Mouse (Mus musculus) stomach, embryonic 16.5 days (tissue): ENCODE measurements around the gene Srp68. TPM values are rescaled to one million over a fixed set of nuclear protein-coding genes. Genes with fewer than 3 reads are reported as not detected.
"Not testable (repeated sequence)": the region's sequence is repeated elsewhere in the genome, so short reads cannot be mapped to it uniquely, and the experiment has no call there.

Experiments used
- ATAC-seq: fragments of 200-750 bp; cut with Nextera tagmentation; 2 replicates; pipeline ENCODE4 v1.8.0; 2017; ENCODE audit warnings: moderate number of reproducible peaks, moderate TSS enrichment; ENCODE audit not compliant: insufficient read depth, low FRiP score
- H3K27ac ChIP-seq: fragments of 300-500 bp; sonication (generic); 2 replicates; pipeline ENCODE4 v1.5.1; 2014; ENCODE audit warnings: low read length
- H3K27me3 ChIP-seq: fragments of 300-500 bp; sonication (generic); 2 replicates; pipeline ENCODE4 v1.6.1; 2014; ENCODE audit warnings: low read length, control low read depth, mixed read lengths; ENCODE audit not compliant: control insufficient read depth, insufficient read depth
- H3K36me3 ChIP-seq: fragments of 300-500 bp; sonication (generic); 2 replicates; pipeline ENCODE4 v1.6.1; 2014; ENCODE audit warnings: low read length; ENCODE audit not compliant: control insufficient read depth, insufficient read depth
- H3K4me1 ChIP-seq: fragments of 300-500 bp; sonication (generic); 2 replicates; pipeline ENCODE4 v1.6.1; 2014; ENCODE audit warnings: low read length, control low read depth, mixed read lengths; ENCODE audit not compliant: control insufficient read depth, insufficient read depth
- H3K4me2 ChIP-seq: fragments of 300-500 bp; sonication (generic); 2 replicates; pipeline ENCODE4 v1.6.1; 2014; ENCODE audit warnings: low read depth, low read length, mixed read lengths
- H3K4me3 ChIP-seq: fragments of 300-500 bp; sonication (generic); replicated peaks from 2 replicates; pipeline ENCODE4 v1.5.1; 2014; ENCODE audit warnings: mild to moderate bottlenecking, low read length
- H3K9ac ChIP-seq: fragments of 300-500 bp; sonication (generic); 2 replicates; pipeline ENCODE4 v1.6.1; 2014; ENCODE audit warnings: low read length
- H3K9me3 ChIP-seq: fragments of 300-500 bp; sonication (generic); replicated peaks from 2 replicates; pipeline ENCODE4 v1.6.1; 2016; ENCODE audit warnings: low read length, control low read depth; ENCODE audit not compliant: control insufficient read depth
- WGBS: fragments of 180-500 bp; shearing (Covaris S2); extraction: QIAGEN DNeasy Blood & Tissue Kit; methylation state at CpG from one replicate; pipeline ENCODE4 v1.1.7; 2014; 5-methylcytosine and 5-hydroxymethylcytosine counted together
- polyA plus RNA-seq: library from polyadenylated mRNA; unstranded; fragments of >200 nt; fragmentation: Nextera tagmentation; extraction: Ambion mirVana; gene quantifications from 2 replicates; pipeline ENCODE4 v1.2.1, GENCODE M21; 2015

Srp68 gene
- polyA plus RNA-seq, 1 experiment from 2014 or later: 89.4 TPM

DNA sequence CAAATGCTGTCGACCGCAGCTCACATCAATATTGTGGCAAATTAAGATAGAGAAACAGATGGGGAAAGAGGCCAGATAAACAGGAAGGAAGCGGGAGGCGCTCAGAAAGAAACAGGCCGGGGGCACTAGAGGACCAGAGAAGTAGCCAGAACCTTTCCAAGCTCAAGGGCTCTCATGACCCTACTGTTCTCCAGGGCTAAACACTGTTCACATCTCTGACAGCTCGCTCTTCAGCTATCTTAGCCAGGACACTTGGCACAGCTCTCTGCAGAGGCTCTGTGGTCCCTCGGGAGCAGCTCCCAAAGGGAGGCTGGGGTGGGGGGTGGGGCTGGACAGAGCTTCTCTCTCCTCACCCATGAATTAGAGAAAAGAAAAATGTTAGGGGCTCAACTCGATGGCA is 16.5 kb upstream of the Srp68 start:
- Histone ChIP-seq H3K27ac (peak overlapping the region; percentile 62), H3K36me3 (peaks cover 5% of the 10 kb centered on the region; the same call in 1 of the 2 replicates), H3K4me2 (no peak overlapping the region), H3K27me3 (no peaks in the 10 kb centered on the region), H3K4me3 (no peak overlapping the region), H3K9me3 (no peaks in the 10 kb centered on the region), H3K4me1 (peaks cover 25% of the 10 kb centered on the region), H3K9ac (peak overlapping the region; percentile 35; the same call in 1 of the 2 replicates)
- ATAC-seq: no peak
- 47% methylated on average over 8 of the region's 8 CpGs for WGBS

DNA sequence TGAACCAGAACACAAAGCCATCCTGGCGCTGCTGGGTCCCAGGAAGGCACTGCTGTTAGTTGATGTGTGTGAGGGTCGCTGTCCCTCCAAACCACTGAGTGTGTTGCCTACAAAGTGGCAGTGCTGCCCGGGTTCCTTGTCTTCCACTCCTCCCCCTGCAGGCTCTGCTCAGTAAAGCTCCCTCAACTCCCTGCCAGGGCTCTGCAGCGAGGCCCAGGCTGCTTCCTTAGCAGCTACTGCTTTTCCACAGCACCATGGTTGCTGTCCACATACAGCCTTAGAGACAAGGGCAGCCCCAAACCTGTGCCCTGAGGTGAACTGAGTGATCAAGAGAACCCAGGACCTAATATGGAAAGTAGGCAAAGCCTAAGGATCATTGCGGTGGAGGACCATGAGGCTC is 13.3 kb upstream of the Srp68 start:
- Histone ChIP-seq H3K4me1 (peaks cover 18% of the 10 kb centered on the region), H3K4me2 (no peak overlapping the region), H3K4me3 (no peak overlapping the region), H3K9ac (no peak overlapping the region), H3K36me3 (peaks cover 5% of the 10 kb centered on the region; the same call in 1 of the 2 replicates), H3K27ac (no peak overlapping the region), H3K9me3 (no peaks in the 10 kb centered on the region), H3K27me3 (peaks cover 28% of the 10 kb centered on the region)
- no peak for ATAC-seq
- WGBS: 84% methylated on average over 5 of the region's 5 CpGs

GRCm38 (mm10) chr11:116285770-116286191 is 11.8 kb upstream of the Srp68 start:
- Histone ChIP-seq H3K36me3 (peaks cover 5% of the 10 kb centered on the region; the same call in 1 of the 2 replicates), H3K27me3 (peaks cover 43% of the 10 kb centered on the region), H3K9ac (no peak overlapping the region), H3K27ac (peak overlapping the region; percentile 68), H3K9me3 (no peaks in the 10 kb centered on the region), H3K4me1 (peaks cover 22% of the 10 kb centered on the region), H3K4me3 (no peak overlapping the region), H3K4me2 (no peak overlapping the region)
- 41% methylated on average over 7 of the region's 7 CpGs for WGBS
- ATAC-seq: peak; percentile 74

DNA sequence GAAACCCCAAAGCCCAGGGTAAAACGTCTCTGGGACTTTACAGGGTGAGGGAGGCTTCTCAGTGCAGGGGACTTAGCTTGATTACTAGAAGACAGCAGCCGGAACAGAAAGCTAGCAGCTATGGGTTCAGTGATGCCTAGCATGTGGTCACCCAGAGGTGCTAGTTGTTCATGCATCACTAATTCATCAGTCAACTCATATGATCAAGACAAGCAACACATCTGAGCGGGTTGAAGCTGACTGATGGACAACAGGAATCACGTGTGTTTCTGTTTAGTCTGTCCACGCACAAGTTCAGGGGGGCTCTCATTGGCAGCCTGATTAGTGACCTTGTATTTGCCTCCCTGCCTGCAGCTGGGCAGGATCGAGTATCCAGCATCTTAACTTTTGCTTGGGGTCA is 10.0 kb upstream of the Srp68 start:
- WGBS: 35% methylated on average over 6 of the region's 6 CpGs
- Histone ChIP-seq H3K9me3 (no peaks in the 10 kb centered on the region), H3K27ac (no peak overlapping the region), H3K4me2 (no peak overlapping the region), H3K36me3 (peaks cover 4% of the 10 kb centered on the region; the same call in 1 of the 2 replicates), H3K9ac (no peak overlapping the region), H3K27me3 (peaks cover 53% of the 10 kb centered on the region), H3K4me3 (no peak overlapping the region), H3K4me1 (peaks cover 20% of the 10 kb centered on the region)
- ATAC-seq: no peak

DNA sequence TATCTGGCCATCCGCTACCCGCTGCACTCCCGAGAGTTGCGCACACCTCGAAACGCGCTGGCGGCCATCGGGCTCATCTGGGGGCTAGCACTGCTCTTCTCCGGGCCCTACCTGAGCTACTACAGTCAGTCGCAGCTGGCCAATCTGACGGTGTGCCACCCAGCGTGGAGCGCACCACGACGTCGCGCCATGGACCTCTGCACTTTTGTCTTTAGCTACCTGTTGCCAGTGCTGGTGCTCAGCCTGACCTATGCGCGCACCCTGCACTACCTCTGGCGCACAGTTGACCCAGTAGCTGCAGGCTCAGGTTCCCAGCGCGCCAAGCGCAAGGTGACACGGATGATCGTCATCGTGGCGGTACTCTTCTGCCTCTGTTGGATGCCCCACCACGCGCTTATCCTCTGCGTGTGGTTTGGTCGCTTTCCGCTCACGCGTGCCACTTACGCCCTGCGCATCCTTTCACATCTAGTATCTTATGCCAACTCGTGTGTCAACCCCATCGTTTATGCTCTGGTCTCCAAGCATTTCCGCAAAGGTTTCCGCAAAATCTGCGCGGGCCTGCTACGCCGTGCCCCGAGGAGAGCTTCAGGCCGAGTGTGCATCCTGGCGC is 9.0 kb upstream of the Srp68 start:
- no peak for ATAC-seq
- 8% methylated on average over 48 of the region's 48 CpGs for WGBS
- no peaks in the 10 kb centered on the region for H3K36me3 ChIP-seq
- no peak overlapping the region for H3K4me3 ChIP-seq
- H3K4me1 ChIP-seq: peaks cover 20% of the 10 kb centered on the region
- H3K27ac ChIP-seq: no peak overlapping the region
- no peaks in the 10 kb centered on the region for H3K9me3 ChIP-seq
- H3K4me2 ChIP-seq: no peak overlapping the region
- H3K27me3 ChIP-seq: peaks cover 53% of the 10 kb centered on the region
- no peak overlapping the region for H3K9ac ChIP-seq

- Histone ChIP-seq H3K4me1 (peaks cover 15% of the 10 kb centered on the region), H3K36me3 (no peaks in the 10 kb centered on the region), H3K27me3 (peaks cover 53% of the 10 kb centered on the region), H3K27ac (no peak overlapping the region), H3K9me3 (no peaks in the 10 kb centered on the region), H3K9ac (no peak overlapping the region), H3K4me2 (no peak overlapping the region), H3K4me3 (no peak overlapping the region)
- WGBS: 3% methylated on average over 11 of the region's 11 CpGs
- no peak for ATAC-seq
Measured at GRCm38 (mm10) chr11:116282089-116282488, 8.1 kb upstream of the Srp68 start.

- Histone ChIP-seq H3K4me1 (peaks cover 14% of the 10 kb centered on the region), H3K9ac (peak overlapping the region; percentile 62), H3K9me3 (no peaks in the 10 kb centered on the region), H3K27ac (no peak overlapping the region), H3K4me3 (peak overlapping the region; percentile 39), H3K36me3 (no peaks in the 10 kb centered on the region), H3K27me3 (peaks cover 53% of the 10 kb centered on the region), H3K4me2 (peak overlapping the region; percentile 55)
- no peak for ATAC-seq
- WGBS: 4% methylated on average over 18 of the region's 18 CpGs
Measured at GRCm38 (mm10) chr11:116281671-116282070, 7.7 kb upstream of the Srp68 start.

DNA sequence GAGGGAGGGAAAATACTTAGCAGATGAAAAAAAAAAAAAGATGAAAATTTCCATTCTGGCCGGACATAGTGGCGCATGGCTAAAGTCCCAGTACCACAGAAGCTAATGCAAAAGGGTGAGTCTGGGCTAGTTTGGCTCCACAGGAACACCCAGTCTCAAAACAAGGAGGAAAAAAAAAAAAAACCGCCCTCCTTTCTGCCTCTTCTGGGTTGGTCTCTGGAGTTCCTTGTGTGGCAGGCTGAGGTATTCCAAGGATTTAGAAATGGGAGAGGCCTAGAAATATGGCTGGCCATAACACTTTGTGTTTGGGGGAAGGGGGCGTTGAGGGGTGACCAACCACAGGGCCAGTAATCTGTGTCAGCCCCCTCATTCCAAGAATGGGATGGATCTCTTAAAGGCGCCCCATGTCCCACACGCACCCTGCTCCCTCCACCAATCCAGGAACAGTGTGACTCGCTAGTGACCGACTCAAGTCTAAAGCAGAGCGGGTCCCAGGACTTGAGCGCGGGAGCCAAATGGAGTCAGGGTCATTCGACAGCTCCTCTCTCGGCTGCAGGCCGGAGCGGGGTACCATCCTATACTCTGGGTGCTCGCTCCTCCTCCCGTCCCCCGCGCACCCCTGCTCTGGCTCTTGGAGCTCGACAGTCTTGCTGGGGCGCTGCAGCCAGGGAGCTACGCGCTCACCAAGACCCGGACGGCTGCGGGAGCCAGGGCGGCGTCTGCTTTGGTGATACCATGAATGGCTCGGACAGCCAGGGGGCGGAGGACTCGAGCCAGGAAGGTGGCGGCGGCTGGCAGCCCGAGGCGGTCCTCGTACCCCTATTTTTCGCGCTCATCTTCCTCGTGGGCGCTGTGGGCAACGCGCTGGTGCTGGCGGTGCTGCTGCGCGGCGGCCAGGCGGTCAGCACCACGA is 7.0 kb upstream of the Srp68 start, which contains the start of gene Galr2:
Gene Galr2, plus strand, starts transcription at position 189 of the 913 bp plus-strand sequence.
- ATAC-seq: no peak

DNA sequence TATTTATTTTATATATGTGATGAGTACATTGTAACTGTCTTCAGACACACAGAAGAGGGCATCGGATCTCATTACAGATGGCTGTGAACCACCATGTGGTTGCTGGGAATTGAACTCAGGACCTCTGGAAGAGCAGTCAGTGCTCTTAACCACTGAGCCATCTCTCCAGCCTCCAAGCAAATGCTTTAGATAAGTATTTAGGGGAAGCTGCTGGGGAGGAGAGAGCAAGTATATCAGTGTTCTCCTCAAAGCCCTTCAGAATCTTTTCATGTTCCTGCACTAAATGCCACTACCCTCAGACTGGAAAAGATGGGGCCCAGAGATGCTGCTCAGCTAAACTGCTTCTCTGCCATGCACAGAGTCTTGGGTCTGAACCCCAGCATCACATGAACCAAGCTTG is 3.2 kb upstream of the Srp68 start:
- not testable (repeated sequence) for ATAC-seq, H3K36me3 ChIP-seq, H3K4me3 ChIP-seq, H3K27ac ChIP-seq, H3K9ac ChIP-seq, H3K4me2 ChIP-seq, H3K9me3 ChIP-seq
- peaks cover 24% of the 10 kb centered on the region for H3K27me3 ChIP-seq
- 82% methylated on average over 1 of the region's 1 CpGs for WGBS
- H3K4me1 ChIP-seq: peaks cover 18% of the 10 kb centered on the region

More for the DNA sequence above, 7.0 kb upstream of the Srp68 start, which contains the start of gene Galr2:
- H3K9ac ChIP-seq: peak within 1 kb of the TSS; percentile 62
- WGBS: 6% methylated on average over 48 of the region's 48 CpGs
- H3K9me3 ChIP-seq: no peaks in the 10 kb centered on the region
- H3K4me1 ChIP-seq: peaks cover 14% of the 10 kb centered on the region
- peak within 1 kb of the TSS; percentile 39 for H3K4me3 ChIP-seq
- peaks cover 53% of the 10 kb centered on the region for H3K27me3 ChIP-seq
- H3K27ac ChIP-seq: no peak within 1 kb of the TSS
- H3K36me3 ChIP-seq: no peaks in the 10 kb centered on the region
- H3K4me2 ChIP-seq: peak within 1 kb of the TSS; percentile 55
